Mouse (Mus musculus) erythroblast, embryonic 14.5 days (primary cell): ENCODE data around the gene Efhc1.

Experiments
- GATA1 ChIP-seq: IDR thresholded peaks from 2 replicates; pipeline ENCODE4 v1.6.1; 2012; ENCODE audit warnings: low read length, inconsistent platforms, mixed read lengths
- TAL1 ChIP-seq: IDR thresholded peaks from 3 replicates; pipeline ENCODE4 v1.6.1; 2012; ENCODE audit warnings: low read length, inconsistent platforms, mixed read lengths

DNA sequence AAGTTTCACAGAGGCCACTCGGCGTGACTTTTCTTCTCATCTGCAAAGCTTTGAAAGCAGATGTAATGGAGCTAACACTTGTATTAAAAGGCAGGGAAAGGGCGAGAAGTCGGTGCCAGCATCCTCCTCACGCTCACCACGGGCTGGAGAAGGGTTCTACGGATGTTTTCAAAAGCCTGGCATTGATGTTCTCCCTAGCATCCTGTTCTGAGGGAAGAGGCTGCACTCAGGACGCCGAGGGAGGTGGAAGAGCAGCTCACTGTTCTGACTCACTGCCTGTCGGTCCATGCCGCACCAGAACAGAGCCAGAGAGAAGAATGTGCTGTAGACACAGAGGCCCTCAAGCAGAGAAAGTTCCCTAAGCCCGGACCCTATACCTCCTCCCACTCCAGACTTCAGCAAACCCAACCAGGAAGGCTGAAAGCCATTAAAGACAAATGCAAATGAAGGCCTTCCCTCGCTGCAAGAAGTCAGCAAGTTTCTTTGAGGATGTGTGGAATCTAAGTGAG lies 46.5 kb downstream of the Efhc1 start:
- TF ChIP-seq TAL1 = no peak
- TF ChIP-seq GATA1 = no peak
